Mouse (Mus musculus) lung, postnatal 0 days (tissue): ENCODE results near the gene Dirc2.

Experiments
- CTCF ChIP-seq: IDR thresholded peaks from 2 replicates; pipeline ENCODE4 v1.5.1; 2016; ENCODE audit warnings: antibody characterized with exemption, mild to moderate bottlenecking
- EP300 ChIP-seq: IDR thresholded peaks from 2 replicates; pipeline ENCODE4 v1.6.1; 2016; ENCODE audit warnings: antibody characterized with exemption, mild to moderate bottlenecking, control low read depth

GRCm38 (mm10) chr16:35781651-35782050 lies 12.5 kb upstream of the Dirc2 start:
- no peak for TF ChIP-seq CTCF
- TF ChIP-seq EP300 = no peak
